Mouse (Mus musculus): Measurements from ENCODE around the gene Prkcb.

DNA sequence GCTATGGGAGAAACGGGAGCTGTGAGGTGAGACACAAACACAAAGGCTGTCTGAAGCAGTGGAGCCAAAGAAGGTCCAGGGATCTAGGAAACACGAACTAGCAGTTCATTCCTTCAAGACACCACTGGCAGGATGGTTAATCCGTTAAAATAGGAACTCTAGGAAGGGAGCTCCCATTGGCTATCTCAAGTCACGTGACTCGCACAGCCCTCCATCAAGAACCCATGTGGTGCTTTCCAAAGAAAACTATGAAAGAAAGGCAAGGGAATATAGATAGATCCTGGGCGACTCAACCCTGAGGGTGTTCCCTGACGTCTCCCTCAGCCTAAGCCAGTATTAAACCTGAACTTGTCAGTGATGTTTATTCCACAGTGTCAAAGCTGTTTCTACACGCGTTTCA is 31.0 kb downstream of the Prkcb start:
- TF ChIP-seq CTCF (IDR thresholded peaks at IDR 0.05; ENCODE audit: control insufficient read depth, insufficient read depth, insufficient read length) (no peak), USF1 (IDR thresholded peaks at IDR 0.05; ENCODE audit: low read depth) (peak; percentile 19), CEBPB (IDR thresholded peaks at IDR 0.05; ENCODE audit: low read depth) (no peak), MAX (IDR thresholded peaks at IDR 0.05) (no peak)
